ENCODE assay signal across 8 mouse cellular contexts in the genomic region with DNA sequence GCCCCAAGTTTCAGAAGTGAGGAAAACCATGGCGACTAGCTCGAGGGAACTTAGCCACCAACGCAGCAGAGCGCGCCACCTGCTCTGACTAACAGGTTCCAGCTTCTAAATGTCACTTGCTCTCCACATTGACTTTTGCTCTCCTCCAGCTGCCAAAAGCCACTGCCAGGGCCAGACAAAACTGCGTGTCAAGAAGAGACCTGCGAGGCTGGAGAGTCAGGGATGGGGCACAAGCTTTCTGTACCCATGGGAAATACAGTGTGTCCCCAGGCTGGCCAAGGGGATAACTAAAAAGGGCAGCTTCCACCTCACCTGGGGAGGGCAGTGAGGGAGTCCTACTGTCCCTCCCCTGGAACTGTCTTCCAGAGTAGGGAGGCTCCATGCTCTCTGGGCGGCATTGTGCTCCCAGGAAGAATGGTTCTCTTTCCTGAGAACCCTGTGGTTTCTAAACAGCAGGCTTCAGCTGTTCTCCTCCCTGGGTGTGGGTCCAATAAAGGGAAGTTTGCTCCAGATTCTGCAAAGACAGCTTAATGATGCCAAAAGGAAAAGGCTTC. TPM values are rescaled to one million over a fixed set of nuclear protein-coding genes. Genes with fewer than 3 reads are reported as not detected.
DNase-seq lines count a peak whose midpoint lies in the region; ATAC-seq lines count a peak whose summit lies in the region.

No protein-coding gene starts in this region.

- H3K4me3 ChIP-seq in heart, embryonic 10.5 days: no peak overlapping the region
- H3K4me3 ChIP-seq in hindbrain, embryonic 13.5 days: no peak overlapping the region
- H3K4me3 ChIP-seq in intestine, embryonic 15.5 days (replicated peaks): no peak overlapping the region
- no peak overlapping the region for H3K4me3 ChIP-seq in forebrain, embryonic 14.5 days (ENCODE audit: low read depth, low read length)

- H3K27ac ChIP-seq in heart, embryonic 10.5 days: no peak overlapping the region
- peak overlapping the region; percentile 77 for H3K27ac ChIP-seq in hindbrain, embryonic 13.5 days
- H3K27ac ChIP-seq in intestine, embryonic 15.5 days: no peak overlapping the region
- H3K27ac ChIP-seq in forebrain, embryonic 14.5 days (ENCODE audit: low read depth, low read length): no peak overlapping the region

- peaks cover 52% of the 10 kb centered on the region for H3K4me1 ChIP-seq in heart, embryonic 10.5 days
- H3K4me1 ChIP-seq in hindbrain, embryonic 13.5 days (replicated peaks): peaks cover 72% of the 10 kb centered on the region
- H3K4me1 ChIP-seq in intestine, embryonic 15.5 days (replicated peaks): peaks cover 22% of the 10 kb centered on the region; the same call in 1 of the 2 replicates
- peaks cover 21% of the 10 kb centered on the region for H3K4me1 ChIP-seq in forebrain, embryonic 14.5 days (ENCODE audit: control insufficient read depth, insufficient read depth, low read length)

- H3K27me3 ChIP-seq in heart, embryonic 10.5 days (ENCODE audit: insufficient read depth, poor library complexity, severe bottlenecking): no peaks in the 10 kb centered on the region
- no peaks in the 10 kb centered on the region for H3K27me3 ChIP-seq in hindbrain, embryonic 13.5 days
- no peaks in the 10 kb centered on the region for H3K27me3 ChIP-seq in intestine, embryonic 15.5 days (replicated peaks)
- no peaks in the 10 kb centered on the region for H3K27me3 ChIP-seq in forebrain, embryonic 14.5 days (replicated peaks; ENCODE audit: control insufficient read depth, insufficient read depth, low read length)

- H3K4me2 ChIP-seq in hindbrain, embryonic 13.5 days: no peak overlapping the region
- no peak overlapping the region for H3K4me2 ChIP-seq in intestine, embryonic 15.5 days (replicated peaks)
- H3K4me2 ChIP-seq in forebrain, embryonic 14.5 days (ENCODE audit: low read length): no peak overlapping the region

- peak; percentile 81 for DNase-seq in heart, adult 8-10 months (ENCODE audit: low spot score)
- DNase-seq in heart, embryonic 10.5 days (ENCODE audit: low spot score): no peak
- DNase-seq in right cerebral cortex, adult 2 months (ENCODE audit: low spot score in 2 of 2): peak; percentile 63 to 67
- DNase-seq in right cerebral cortex, postnatal 4 days: no peak
- DNase-seq in adrenal gland, adult 2 months: no peak
- DNase-seq in forebrain, embryonic 14.5 days (ENCODE audit: low spot score): no peak

- H3K36me3 ChIP-seq in heart, embryonic 10.5 days: peaks cover 23% of the 10 kb centered on the region
- peaks cover 23% of the 10 kb centered on the region for H3K36me3 ChIP-seq in hindbrain, embryonic 13.5 days
- H3K36me3 ChIP-seq in intestine, embryonic 15.5 days: no peaks in the 10 kb centered on the region
- H3K36me3 ChIP-seq in forebrain, embryonic 14.5 days (ENCODE audit: control insufficient read depth, insufficient read depth, low read length): peaks cover 27% of the 10 kb centered on the region

- H3K9me3 ChIP-seq in heart, embryonic 10.5 days: no peaks in the 10 kb centered on the region
- H3K9me3 ChIP-seq in hindbrain, embryonic 13.5 days: no peaks in the 10 kb centered on the region
- H3K9me3 ChIP-seq in intestine, embryonic 15.5 days: no peaks in the 10 kb centered on the region
- no peaks in the 10 kb centered on the region for H3K9me3 ChIP-seq in forebrain, embryonic 14.5 days (replicated peaks; ENCODE audit: control insufficient read depth, low read length)

- H3K9ac ChIP-seq in hindbrain, embryonic 13.5 days: peak overlapping the region; percentile 43
- H3K9ac ChIP-seq in intestine, embryonic 15.5 days: no peak overlapping the region
- H3K9ac ChIP-seq in forebrain, embryonic 14.5 days (ENCODE audit: low read length): no peak overlapping the region

- ATAC-seq in hindbrain, embryonic 13.5 days (ENCODE audit: low FRiP score): no peak
- no peak for ATAC-seq in intestine, embryonic 15.5 days
- ATAC-seq in forebrain, embryonic 14.5 days: no peak

- 93% methylated on average over 8 of the region's 8 CpGs for WGBS in heart, embryonic 10.5 days
- WGBS in hindbrain, embryonic 13.5 days: 87% methylated on average over 8 of the region's 8 CpGs
- 88% methylated on average over 8 of the region's 8 CpGs for WGBS in intestine, embryonic 15.5 days
- WGBS in forebrain, embryonic 14.5 days: 93% methylated on average over 8 of the region's 8 CpGs

RNA-seq across cellular contexts. Expression of a gene that starts 7.0 kb away (rescaled TPM):
- 10 to 100 TPM; 27.5 to 31.3 (median 28.9) TPM for total RNA-seq in heart, adult 8-10 months (2022)
- polyA plus RNA-seq in heart, embryonic 10.5 days (2016; fragmentation: Nextera tagmentation; extraction: Ambion mirVana): 10.1 and 12.6 TPM in 2 replicates
- 24.6 and 25.7 TPM in 2 replicates for polyA plus RNA-seq in hindbrain, embryonic 13.5 days (2015; fragmentation: Nextera tagmentation; extraction: Ambion mirVana)
- 10 to 100 TPM in 1 of 2 experiments, 1 to 10 TPM in 1; 6.4 to 11.2 TPM for total RNA-seq in adrenal gland, adult 2 months (2021)
- 12.2 and 15.4 TPM in 2 replicates for polyA plus RNA-seq in adrenal gland, adult 2 months (2012; rRNA removed)
- polyA plus RNA-seq in intestine, embryonic 15.5 days (2015; fragmentation: Nextera tagmentation; extraction: Ambion mirVana): 11.4 and 15.5 TPM in 2 replicates
- polyA plus RNA-seq in forebrain, embryonic 14.5 days (2014; fragmentation: Nextera tagmentation; extraction: Ambion mirVana): 18.2 and 23.1 TPM in 2 replicates

RNA-seq across cellular contexts. Expression of a gene that starts 33.3 kb away (rescaled TPM):
- 10 to 100 TPM; 15.3 to 16.7 (median 16.0) TPM for total RNA-seq in heart, adult 8-10 months (2022)
- 10.6 and 10.8 TPM in 2 replicates for polyA plus RNA-seq in heart, embryonic 10.5 days (2016; fragmentation: Nextera tagmentation; extraction: Ambion mirVana)
- 10.0 and 10.3 TPM in 2 replicates for polyA plus RNA-seq in hindbrain, embryonic 13.5 days (2015; fragmentation: Nextera tagmentation; extraction: Ambion mirVana)
- 10 to 100 TPM; 19.9 to 23.7 TPM for total RNA-seq in adrenal gland, adult 2 months (2021)
- polyA plus RNA-seq in adrenal gland, adult 2 months (2012; rRNA removed): 11.7 and 15.5 TPM in 2 replicates
- 8.9 and 9.0 TPM in 2 replicates for polyA plus RNA-seq in intestine, embryonic 15.5 days (2015; fragmentation: Nextera tagmentation; extraction: Ambion mirVana)
- 7.7 and 8.9 TPM in 2 replicates for polyA plus RNA-seq in forebrain, embryonic 14.5 days (2014; fragmentation: Nextera tagmentation; extraction: Ambion mirVana)

Comparison
In these comparisons a context has a peak if more than half of its experiments do, and no peak if none do; other contexts are left out.
1. DNase-seq: peak in heart, adult 8-10 months (single experiment) and right cerebral cortex, adult 2 months (2 of 2); none in heart, embryonic 10.5 days (single experiment), right cerebral cortex, postnatal 4 days (single experiment), adrenal gland, adult 2 months (single experiment) and forebrain, embryonic 14.5 days (single experiment).